Mouse (Mus musculus): ENCODE measurements at regions not wholly inside any gene's neighbourhood (a gene's known extent, or its start where the extent isn't known, plus 50 kb on each side); places are given as distances from the start of the nearest gene placed in this dataset.

- no peak for TF ChIP-seq CHD2 (IDR thresholded peaks at IDR 0.05; ENCODE audit: low read length)
- TF ChIP-seq EP300 (IDR thresholded peaks at IDR 0.05; ENCODE audit: low read depth in 1 of 2, low read length in 2 of 2): no peak
Measured at GRCm38 (mm10) chr6:108919372-108919913, 91.0 kb downstream of the Edem1 start (continued).

GRCm38 (mm10) chr6:108921181-108921580 lies 92.7 kb downstream of the Edem1 start:
- no peaks in the 10 kb centered on the region for H3K79me2 ChIP-seq (ENCODE audit: control insufficient read depth, insufficient read depth, low read length, poor library complexity)
- no peaks in the 10 kb centered on the region for H3K4me1 ChIP-seq (ENCODE audit: control insufficient read depth in 1 of 2, insufficient read depth in 2 of 2, low read length in 2 of 2)
- H3K36me3 ChIP-seq (ENCODE audit: control insufficient read depth in 1 of 2, insufficient read depth in 2 of 2, low read length in 2 of 2): no peaks in the 10 kb centered on the region
- no peak overlapping the region for H3K9ac ChIP-seq (ENCODE audit: control insufficient read depth, low read depth, low read length, poor library complexity, severe bottlenecking)
- H3K27me3 ChIP-seq (ENCODE audit: control insufficient read depth in 1 of 2, insufficient read depth in 2 of 2, low read length in 2 of 2): no peaks in the 10 kb centered on the region
- DNase-seq (ENCODE audit: low read depth, low spot score): no peak
- no peak for TF ChIP-seq KAT2A (conservative IDR thresholded peaks at IDR 0.05; ENCODE audit: low read depth, low read length)
- no peak for TF ChIP-seq JUND (IDR thresholded peaks at IDR 0.05; ENCODE audit: low read depth, low read length)
- no peak for TF ChIP-seq SIN3A (IDR thresholded peaks at IDR 0.05; ENCODE audit: low read length)
- TF ChIP-seq MXI1 (IDR thresholded peaks at IDR 0.05; ENCODE audit: low read depth, low read length): no peak
- H3K27ac ChIP-seq (ENCODE audit: control insufficient read depth, low read depth, low read length): no peak overlapping the region
- H3K4me3 ChIP-seq (ENCODE audit: control insufficient read depth in 1 of 2, insufficient read depth in 1 of 2, low read depth in 2 of 2, low read length in 2 of 2): no peak overlapping the region
- H3K9me3 ChIP-seq (replicated peaks; ENCODE audit: insufficient read depth, low read length): no peaks in the 10 kb centered on the region

GRCm38 (mm10) chr6:108922564-108922963 lies 94.1 kb downstream of the Edem1 start:
- Histone ChIP-seq H3K27me3 (ENCODE audit: control insufficient read depth in 1 of 2, insufficient read depth in 2 of 2, low read length in 2 of 2) (no peaks in the 10 kb centered on the region), H3K79me2 (ENCODE audit: control insufficient read depth, insufficient read depth, low read length, poor library complexity) (no peaks in the 10 kb centered on the region), H3K4me3 (ENCODE audit: control insufficient read depth in 1 of 2, insufficient read depth in 1 of 2, low read depth in 2 of 2, low read length in 2 of 2) (no peak overlapping the region), H3K4me1 (ENCODE audit: control insufficient read depth in 1 of 2, insufficient read depth in 2 of 2, low read length in 2 of 2) (no peaks in the 10 kb centered on the region), H3K9ac (ENCODE audit: control insufficient read depth, low read depth, low read length, poor library complexity, severe bottlenecking) (no peak overlapping the region), H3K27ac (ENCODE audit: control insufficient read depth, low read depth, low read length) (no peak overlapping the region), H3K9me3 (replicated peaks; ENCODE audit: insufficient read depth, low read length) (no peaks in the 10 kb centered on the region), H3K36me3 (ENCODE audit: control insufficient read depth in 1 of 2, insufficient read depth in 2 of 2, low read length in 2 of 2) (no peaks in the 10 kb centered on the region)
- no peak for DNase-seq (ENCODE audit: low read depth, low spot score)
- no peak for TF ChIP-seq ETS1 (IDR thresholded peaks at IDR 0.05; ENCODE audit: low read depth, low read length)
- TF ChIP-seq RAD21 (IDR thresholded peaks at IDR 0.05; ENCODE audit: low read depth, low read length): no peak
- no peak for TF ChIP-seq USF2 (IDR thresholded peaks at IDR 0.05; ENCODE audit: borderline replicate concordance in 1 of 2, insufficient read depth in 1 of 2, low read depth in 1 of 2, low read length in 2 of 2)
- TF ChIP-seq NRF1 (IDR thresholded peaks at IDR 0.05; ENCODE audit: insufficient read depth, low read depth, low read length, poor library complexity, severe bottlenecking): no peak
- no peak for TF ChIP-seq POLR2AphosphoS2 (IDR thresholded peaks at IDR 0.05; ENCODE audit: low read length)
- no peak for TF ChIP-seq USF1 (IDR thresholded peaks at IDR 0.05; ENCODE audit: low read depth, low read length)
- TF ChIP-seq MYC (IDR thresholded peaks at IDR 0.05; ENCODE audit: low read depth, low read length): no peak
- no peak for TF ChIP-seq NELFE (IDR thresholded peaks at IDR 0.05; ENCODE audit: low read depth, low read length)
- no peak for TF ChIP-seq ZMIZ1 (IDR thresholded peaks at IDR 0.05; ENCODE audit: low read depth, low read length)
- TF ChIP-seq GABPA (IDR thresholded peaks at IDR 0.05; ENCODE audit: low read depth, low read length): no peak
- no peak for TF ChIP-seq MAFK (IDR thresholded peaks at IDR 0.05; ENCODE audit: borderline replicate concordance, low read depth, low read length)
- no peak for TF ChIP-seq SIN3A (IDR thresholded peaks at IDR 0.05; ENCODE audit: low read length)
- no peak for TF ChIP-seq TCF12 (IDR thresholded peaks at IDR 0.05; ENCODE audit: low read depth, low read length)

Data from MEL (cell line).